Mouse (Mus musculus) MEL (cell line): ENCODE data around the gene Rnf8. TPM values are rescaled to one million over a fixed set of nuclear protein-coding genes. Genes with fewer than 3 reads are reported as not detected.

Source experiments
- DNase-seq: peaks from one replicate; pipeline ENCODE4 v3.0.0; 2011; ENCODE audit warnings: low read depth, low spot score
- H3K27ac ChIP-seq: 2 replicates; pipeline ENCODE4 v1.5.1; 2012; ENCODE audit warnings: low read depth, mild to moderate bottlenecking, control low read depth, low read length, moderate library complexity; ENCODE audit not compliant: control insufficient read depth
- H3K27me3 ChIP-seq, 2 experiments: fragments of 150-350 bp in 1 of 2; sonication (generic) in 1 of 2; 2 replicates each; pipeline ENCODE4 v1.6.1; 2012; ENCODE audit warnings: low read length in 2 of 2, mild to moderate bottlenecking in 2 of 2, improper control_type of control experiment in 1 of 2, moderate library complexity in 1 of 2; ENCODE audit not compliant: insufficient read depth in 2 of 2, control insufficient read depth in 1 of 2
- H3K36me3 ChIP-seq, 2 experiments: 2 replicates each; pipeline ENCODE4 v1.6.1; 2012 to 2014; ENCODE audit warnings: low read length in 2 of 2, improper control_type of control experiment in 1 of 2, inconsistent platforms in 1 of 2, mild to moderate bottlenecking in 1 of 2; ENCODE audit not compliant: insufficient read depth in 2 of 2, control insufficient read depth in 1 of 2
- H3K4me1 ChIP-seq, 2 experiments: fragments of 150-350 bp in 1 of 2; sonication (generic) in 1 of 2; 2 replicates each; pipeline ENCODE4 v1.6.1; 2012; ENCODE audit warnings: low read length in 2 of 2, improper control_type of control experiment in 1 of 2, mild to moderate bottlenecking in 1 of 2; ENCODE audit not compliant: insufficient read depth in 2 of 2, control insufficient read depth in 1 of 2
- H3K4me3 ChIP-seq, 2 experiments: fragments of 150-350 bp in 1 of 2; sonication (generic) in 1 of 2; 2 replicates each; pipeline ENCODE4 v1.5.1; 2012; ENCODE audit warnings: low read depth in 2 of 2, low read length in 2 of 2, mild to moderate bottlenecking in 2 of 2, moderate library complexity in 2 of 2, control low read depth in 1 of 2, improper control_type of control experiment in 1 of 2; ENCODE audit not compliant: control insufficient read depth in 1 of 2, insufficient read depth in 1 of 2
- H3K79me2 ChIP-seq: 2 replicates; pipeline ENCODE4 v1.6.1; 2012; ENCODE audit warnings: mild to moderate bottlenecking, low read length, moderate library complexity; ENCODE audit not compliant: control insufficient read depth, poor library complexity, insufficient read depth
- H3K9ac ChIP-seq: 2 replicates; pipeline ENCODE4 v1.6.1; 2012; ENCODE audit warnings: low read depth, mild to moderate bottlenecking, control low read depth, low read length, moderate library complexity; ENCODE audit not compliant: control insufficient read depth, poor library complexity, severe bottlenecking
- H3K9me3 ChIP-seq: fragments of 150-350 bp; sonication (generic); replicated peaks from 2 replicates; pipeline ENCODE4 v1.6.1; 2012; ENCODE audit warnings: mild to moderate bottlenecking, low read length, improper control_type of control experiment, moderate library complexity; ENCODE audit not compliant: insufficient read depth
- CHD1 ChIP-seq: IDR thresholded peaks from 2 replicates; pipeline ENCODE4 v1.6.1; 2012; ENCODE audit warnings: low read depth, mild to moderate bottlenecking, inconsistent platforms, low read length, improper control_type of control experiment
- CHD2 ChIP-seq: IDR thresholded peaks from 2 replicates; pipeline ENCODE4 v1.6.1; 2011; ENCODE audit warnings: low read length, improper control_type of control experiment
- CTCF ChIP-seq, 3 experiments: IDR thresholded peaks in 2 of 3; conservative IDR thresholded peaks in 1 of 3; 2 replicates each; pipeline ENCODE4 v1.5.1; 2011 to 2012; ENCODE audit warnings: low read length in 3 of 3, low read depth in 2 of 3, mild to moderate bottlenecking in 2 of 3, improper control_type of control experiment in 1 of 3, inconsistent platforms in 1 of 3, mixed read lengths in 1 of 3, moderate library complexity in 1 of 3; ENCODE audit not compliant: control insufficient read depth in 1 of 3, insufficient read depth in 1 of 3, poor library complexity in 1 of 3, severe bottlenecking in 1 of 3
- E2F4 ChIP-seq: IDR thresholded peaks from 2 replicates; pipeline ENCODE4 v1.6.1; 2011; ENCODE audit warnings: low read depth, low read length, improper control_type of control experiment, borderline replicate concordance
- EP300 ChIP-seq, 2 experiments: IDR thresholded peaks; 2 replicates each; pipeline ENCODE4 v1.6.1; 2011; ENCODE audit warnings: improper control_type of control experiment in 2 of 2, low read length in 2 of 2, low read depth in 1 of 2, mild to moderate bottlenecking in 1 of 2
- GABPA ChIP-seq: IDR thresholded peaks from 2 replicates; pipeline ENCODE4 v1.6.1; 2012; ENCODE audit warnings: low read depth, mild to moderate bottlenecking, inconsistent platforms, low read length, improper control_type of control experiment, moderate library complexity
- GATA1 ChIP-seq: IDR thresholded peaks from 2 replicates; pipeline ENCODE4 v1.6.1; 2011; ENCODE audit warnings: low read depth, low read length, improper control_type of control experiment
- JUND ChIP-seq: IDR thresholded peaks from 2 replicates; pipeline ENCODE4 v1.6.1; 2011; ENCODE audit warnings: low read depth, mild to moderate bottlenecking, improper control_type of control experiment, low read length
- KAT2A ChIP-seq: conservative IDR thresholded peaks from 2 replicates; pipeline ENCODE4 v1.6.1; 2012; ENCODE audit warnings: low read depth, low read length, improper control_type of control experiment, inconsistent platforms
- MAX ChIP-seq: IDR thresholded peaks from 2 replicates; pipeline ENCODE4 v1.6.1; 2011; ENCODE audit warnings: low read length, improper control_type of control experiment
- MAZ ChIP-seq: IDR thresholded peaks from 2 replicates; pipeline ENCODE4 v1.6.1; 2012; ENCODE audit warnings: low read depth, mild to moderate bottlenecking, inconsistent platforms, low read length, improper control_type of control experiment
- MEF2A ChIP-seq: IDR thresholded peaks from 2 replicates; pipeline ENCODE4 v1.6.1; 2014; ENCODE audit warnings: low read depth, mild to moderate bottlenecking, inconsistent platforms, low read length, improper control_type of control experiment; ENCODE audit not compliant: poor library complexity, insufficient replicate concordance, severe bottlenecking; ENCODE audit errors: extremely low read depth
- MXI1 ChIP-seq: IDR thresholded peaks from 2 replicates; pipeline ENCODE4 v1.6.1; 2011; ENCODE audit warnings: mild to moderate bottlenecking, low read depth, low read length, improper control_type of control experiment
- MYB ChIP-seq: IDR thresholded peaks from 2 replicates; pipeline ENCODE4 v1.6.1; 2011; ENCODE audit warnings: mild to moderate bottlenecking, low read depth, low read length, improper control_type of control experiment
- MYC ChIP-seq: IDR thresholded peaks from 2 replicates; pipeline ENCODE4 v1.6.1; 2011; ENCODE audit warnings: low read depth, mild to moderate bottlenecking, low read length, improper control_type of control experiment, moderate library complexity
- NELFE ChIP-seq: IDR thresholded peaks from 2 replicates; pipeline ENCODE4 v1.6.1; 2011; ENCODE audit warnings: low read depth, low read length, improper control_type of control experiment
- NRF1 ChIP-seq: IDR thresholded peaks from 2 replicates; pipeline ENCODE4 v1.6.1; 2014; ENCODE audit warnings: low read depth, mild to moderate bottlenecking, inconsistent platforms, low read length, improper control_type of control experiment, moderate library complexity; ENCODE audit not compliant: poor library complexity, insufficient read depth, severe bottlenecking
- POLR2A ChIP-seq, 2 experiments: IDR thresholded peaks; 2 replicates each; pipeline ENCODE4 v1.6.1; 2011 to 2012; ENCODE audit warnings: low read length in 2 of 2, mild to moderate bottlenecking in 2 of 2, control low read depth in 1 of 2, improper control_type of control experiment in 1 of 2, low read depth in 1 of 2, moderate library complexity in 1 of 2; ENCODE audit not compliant: control insufficient read depth in 1 of 2, insufficient read depth in 1 of 2, poor library complexity in 1 of 2
- POLR2AphosphoS2 ChIP-seq: IDR thresholded peaks from 2 replicates; pipeline ENCODE4 v1.6.1; 2011; ENCODE audit warnings: low read length, improper control_type of control experiment
- POLR2AphosphoS5 ChIP-seq: IDR thresholded peaks from 2 replicates; pipeline ENCODE4 v1.6.1; 2012; ENCODE audit warnings: low read depth, borderline replicate concordance, mild to moderate bottlenecking, inconsistent platforms, low read length, moderate library complexity, mixed read lengths
- RAD21 ChIP-seq: IDR thresholded peaks from 2 replicates; pipeline ENCODE4 v1.6.1; 2011; ENCODE audit warnings: mild to moderate bottlenecking, low read depth, low read length, improper control_type of control experiment
- SIN3A ChIP-seq: IDR thresholded peaks from 2 replicates; pipeline ENCODE4 v1.6.1; 2012; ENCODE audit warnings: low read length, improper control_type of control experiment, inconsistent platforms
- SMC3 ChIP-seq: IDR thresholded peaks from 2 replicates; pipeline ENCODE4 v1.6.1; 2011; ENCODE audit warnings: low read depth, low read length, improper control_type of control experiment
- TAL1 ChIP-seq: IDR thresholded peaks from 2 replicates; pipeline ENCODE4 v1.6.1; 2012; ENCODE audit warnings: mild to moderate bottlenecking, inconsistent platforms, low read length, moderate library complexity, mixed read lengths
- TCF12 ChIP-seq: IDR thresholded peaks from 2 replicates; pipeline ENCODE4 v1.6.1; 2014; ENCODE audit warnings: low read depth, mild to moderate bottlenecking, inconsistent platforms, low read length, improper control_type of control experiment, moderate library complexity
- USF1 ChIP-seq: IDR thresholded peaks from 2 replicates; pipeline ENCODE4 v1.6.1; 2014; ENCODE audit warnings: low read depth, mild to moderate bottlenecking, inconsistent platforms, low read length, improper control_type of control experiment, moderate library complexity
- USF2 ChIP-seq, 2 experiments: IDR thresholded peaks; 2 replicates each; pipeline ENCODE4 v1.6.1; 2011 to 2012; ENCODE audit warnings: improper control_type of control experiment in 2 of 2, low read length in 2 of 2, borderline replicate concordance in 1 of 2, inconsistent platforms in 1 of 2, low read depth in 1 of 2, mild to moderate bottlenecking in 1 of 2; ENCODE audit not compliant: insufficient read depth in 1 of 2
- ZC3H11A ChIP-seq: IDR thresholded peaks from 2 replicates; pipeline ENCODE4 v1.6.1; 2012; ENCODE audit warnings: low read depth, mild to moderate bottlenecking, inconsistent platforms, low read length, improper control_type of control experiment
- ZKSCAN1 ChIP-seq: IDR thresholded peaks from 2 replicates; pipeline ENCODE4 v1.6.1; 2012; ENCODE audit warnings: low read depth, mild to moderate bottlenecking, inconsistent platforms, low read length, improper control_type of control experiment, moderate library complexity
- ZMIZ1 ChIP-seq: IDR thresholded peaks from 2 replicates; pipeline ENCODE4 v1.6.1; 2012; ENCODE audit warnings: low read depth, mild to moderate bottlenecking, inconsistent platforms, low read length, improper control_type of control experiment, moderate library complexity
- ZNF384 ChIP-seq: IDR thresholded peaks from 2 replicates; pipeline ENCODE4 v1.6.1; 2012; ENCODE audit warnings: low read depth, mild to moderate bottlenecking, inconsistent platforms, low read length, improper control_type of control experiment
- polyA plus RNA-seq, 2 experiments: library from polyadenylated mRNA; stranded (reverse) in 1 of 2; unstranded in 1 of 2; fragments of >175 nt in 1 of 2; fragments of >200 nt in 1 of 2; gene quantifications; 2 replicates each; pipeline versions ENCODE4 v1.2.1 to v1.2.4; 2012; ENCODE audit warnings: low replicate concordance in 2 of 2, low read depth in 1 of 2; ENCODE audit not compliant: insufficient read length in 2 of 2, insufficient read depth in 1 of 2, missing spikeins in 1 of 2
- total RNA-seq: library from RNA; depleted of rRNA; stranded (reverse); fragments of 300-350 nt; gene quantifications from 2 replicates; pipeline ENCODE4 v1.2.3, GENCODE M21; 2012

Gene Rnf8
- total and polyA plus RNA-seq, 3 experiments: 40.3 to 49.2 TPM; not detected in 1

DNA sequence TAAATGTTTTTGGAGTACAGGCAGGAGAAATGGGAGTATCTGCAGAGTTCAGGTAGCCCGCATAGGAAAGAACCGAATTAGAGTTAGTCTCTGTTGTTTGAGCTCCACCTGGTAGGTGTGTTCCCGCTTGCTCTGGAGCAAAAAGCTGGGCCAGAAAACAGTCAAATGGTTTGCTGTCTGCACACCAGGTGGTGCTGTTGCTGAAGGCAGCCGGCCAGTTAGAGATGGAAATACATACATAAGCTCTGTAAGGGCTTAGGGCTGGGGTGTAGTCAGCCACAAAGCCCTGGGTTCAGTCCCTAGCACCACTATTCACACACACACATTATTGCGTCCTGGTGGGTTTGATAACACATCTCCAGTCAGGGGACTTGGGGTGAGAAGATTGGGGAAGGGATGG is 21.5 kb downstream of the Rnf8 start:
- no peak overlapping the region for H3K4me3 ChIP-seq
- peaks cover 11 to 20% of the 10 kb centered on the region in 2 experiments for H3K4me1 ChIP-seq
- H3K79me2 ChIP-seq: no peaks in the 10 kb centered on the region
- no peaks in the 10 kb centered on the region for H3K27me3 ChIP-seq
- H3K9ac ChIP-seq: no peak overlapping the region
- peak overlapping the region; percentile 12; the same call in 1 of the 2 replicates for H3K27ac ChIP-seq
- 0 out of 2 replicates have a peak, but pooled peaks have one; percentile 17 for TF ChIP-seq ZNF384
- TF ChIP-seq MYB: no peak
- TF ChIP-seq RAD21: peak; percentile 74
- peak; percentile 53 to 82 (median 78) for TF ChIP-seq CTCF (IDR thresholded peaks at IDR 0.05 in 2 of 3, conservative IDR thresholded peaks at IDR 0.05 in 1 of 3; ENCODE audit: control insufficient read depth in 1 of 3, insufficient read depth in 1 of 3, low read depth in 2 of 3, low read length in 3 of 3, poor library complexity in 1 of 3, severe bottlenecking in 1 of 3)
- TF ChIP-seq ZC3H11A: peak; percentile 76
- peak; percentile 84 for TF ChIP-seq SMC3
- no peaks in the 10 kb centered on the region for H3K9me3 ChIP-seq
- peaks cover 10 to 21% of the 10 kb centered on the region in 2 experiments for H3K36me3 ChIP-seq
- DNase-seq: peak; percentile 73

DNA sequence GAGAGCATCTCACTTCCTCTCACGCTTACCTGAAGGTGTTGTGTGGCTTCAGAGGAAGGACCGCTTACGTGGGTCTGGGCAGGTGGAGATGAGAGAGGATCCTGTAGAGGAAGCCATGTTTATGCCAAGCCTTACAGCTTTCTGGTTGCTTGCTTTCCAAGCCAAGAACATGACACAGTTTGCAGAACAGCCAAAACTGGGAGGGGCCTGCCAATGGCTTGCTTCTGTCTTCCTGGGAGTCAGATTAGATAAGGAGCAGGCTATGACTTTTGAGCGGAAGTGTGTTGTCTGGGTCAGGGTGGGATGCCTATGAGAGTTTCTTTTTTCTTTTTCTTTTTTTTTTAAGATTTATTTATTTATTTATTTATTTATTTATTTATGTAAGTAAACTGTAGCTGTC is 22.8 kb downstream of the Rnf8 start:
- peak overlapping the region in 1 of 2 experiments; percentile 20; a peak in 1 of 4 replicates for H3K4me3 ChIP-seq
- no peaks in the 10 kb centered on the region for H3K79me2 ChIP-seq
- peak overlapping the region; percentile 94 for H3K27ac ChIP-seq
- peaks cover 11 to 20% of the 10 kb centered on the region in 2 experiments for H3K4me1 ChIP-seq
- peak; percentile 92 for DNase-seq
- peak overlapping the region; percentile 52 for H3K9ac ChIP-seq
- H3K9me3 ChIP-seq: no peaks in the 10 kb centered on the region
- no peaks in the 10 kb centered on the region for H3K27me3 ChIP-seq
- peaks cover 6 to 21% of the 10 kb centered on the region in 2 experiments for H3K36me3 ChIP-seq
- TF ChIP-seq ZNF384 (peak; percentile 37), MEF2A (no peak), CTCF (IDR thresholded peaks at IDR 0.05 in 2 of 3, conservative IDR thresholded peaks at IDR 0.05 in 1 of 3; ENCODE audit: control insufficient read depth in 1 of 3, insufficient read depth in 1 of 3, low read depth in 2 of 3, low read length in 3 of 3, poor library complexity in 1 of 3, severe bottlenecking in 1 of 3) (no peak), MXI1 (peak; percentile 54; the same call in 1 of the 2 replicates), CHD2 (no peak), E2F4 (no peak), MAX (0 out of 2 replicates have a peak, but pooled peaks have one; percentile 35), USF2 (IDR thresholded peaks at IDR 0.05; ENCODE audit: borderline replicate concordance in 1 of 2, insufficient read depth in 1 of 2, low read depth in 1 of 2, low read length in 2 of 2) (no peak), POLR2AphosphoS2 (no peak), USF1 (no peak), ZKSCAN1 (no peak), GABPA (no peak), NRF1 (no peak), TCF12 (peak; percentile 56), JUND (no peak), ZMIZ1 (no peak), EP300 (IDR thresholded peaks at IDR 0.05; ENCODE audit: low read depth in 1 of 2, low read length in 2 of 2) (peak; percentile 67 to 73; a peak in 3 of 4 replicates), MYC (0 out of 2 replicates have a peak, but pooled peaks have one; percentile 15), RAD21 (no peak), CHD1 (no peak), SIN3A (peak; percentile 76), MAZ (0 out of 2 replicates have a peak, but pooled peaks have one; percentile 25), TAL1 (0 out of 2 replicates have a peak, but pooled peaks have one; percentile 3), POLR2A (IDR thresholded peaks at IDR 0.05; ENCODE audit: control insufficient read depth in 1 of 2, insufficient read depth in 1 of 2, low read depth in 1 of 2, low read length in 2 of 2, poor library complexity in 1 of 2) (no peak), KAT2A (no peak), NELFE (no peak), POLR2AphosphoS5 (no peak), GATA1 (peak; percentile 94)
